ENCODE assay signal across 8 mouse cellular contexts in genomic region chr8:121390608-121391007, GRCm38 (mm10).
DNase-seq lines count a peak whose midpoint lies in the region; ATAC-seq lines count a peak whose summit lies in the region.

No protein-coding gene starts in this region.

- H3K27me3 ChIP-seq in neural tube, embryonic 15.5 days (replicated peaks), result peaks cover 76% of the 10 kb centered on the region
- peaks cover 65% of the 10 kb centered on the region for H3K27me3 ChIP-seq in intestine, embryonic 14.5 days (replicated peaks; ENCODE audit: control insufficient read depth, insufficient read depth, low read length)
- peaks cover 82% of the 10 kb centered on the region for H3K27me3 ChIP-seq in midbrain, embryonic 10.5 days (ENCODE audit: low read depth, poor library complexity, severe bottlenecking)

- WGBS in neural tube, embryonic 15.5 days, result 18% methylated on average over 11 of the region's 11 CpGs
- 11% methylated on average over 11 of the region's 11 CpGs for WGBS in intestine, embryonic 14.5 days
- WGBS in midbrain, embryonic 10.5 days, result 20% methylated on average over 11 of the region's 11 CpGs

- ATAC-seq in neural tube, embryonic 15.5 days (ENCODE audit: low FRiP score), result no peak
- ATAC-seq in intestine, embryonic 14.5 days (replicated peaks; ENCODE audit: low FRiP score, low TSS enrichment, low read depth), result peak; percentile 44; the same call in 1 of the 2 replicates
- no peak for ATAC-seq in CD4-positive, CD25-positive, alpha-beta regulatory T cell, adult 4 months

- H3K9ac ChIP-seq in neural tube, embryonic 15.5 days (replicated peaks), result no peak overlapping the region
- H3K9ac ChIP-seq in intestine, embryonic 14.5 days (ENCODE audit: low read length), result no peak overlapping the region

- H3K4me2 ChIP-seq in neural tube, embryonic 15.5 days, result no peak overlapping the region
- H3K4me2 ChIP-seq in intestine, embryonic 14.5 days (ENCODE audit: low read length), result no peak overlapping the region

- no peaks in the 10 kb centered on the region for H3K36me3 ChIP-seq in neural tube, embryonic 15.5 days
- H3K36me3 ChIP-seq in intestine, embryonic 14.5 days (ENCODE audit: control insufficient read depth, insufficient read depth, low read length), result no peaks in the 10 kb centered on the region
- H3K36me3 ChIP-seq in midbrain, embryonic 10.5 days, result no peaks in the 10 kb centered on the region

- no peak overlapping the region for H3K4me3 ChIP-seq in neural tube, embryonic 15.5 days (replicated peaks)
- H3K4me3 ChIP-seq in intestine, embryonic 14.5 days (ENCODE audit: low read depth, low read length), result no peak overlapping the region
- no peak overlapping the region for H3K4me3 ChIP-seq in midbrain, embryonic 10.5 days

- H3K4me1 ChIP-seq in neural tube, embryonic 15.5 days, result peaks cover 15% of the 10 kb centered on the region
- peaks cover 14% of the 10 kb centered on the region; the same call in 1 of the 2 replicates for H3K4me1 ChIP-seq in intestine, embryonic 14.5 days (replicated peaks; ENCODE audit: control insufficient read depth, insufficient read depth, low read length)
- H3K4me1 ChIP-seq in midbrain, embryonic 10.5 days, result peaks cover 31% of the 10 kb centered on the region

- H3K27ac ChIP-seq in neural tube, embryonic 15.5 days (replicated peaks), result no peak overlapping the region
- no peak overlapping the region for H3K27ac ChIP-seq in intestine, embryonic 14.5 days (ENCODE audit: low read depth)
- H3K27ac ChIP-seq in midbrain, embryonic 10.5 days (replicated peaks), result no peak overlapping the region

- H3K9me3 ChIP-seq in neural tube, embryonic 15.5 days (replicated peaks), result no peaks in the 10 kb centered on the region
- H3K9me3 ChIP-seq in intestine, embryonic 14.5 days (ENCODE audit: control insufficient read depth, low read length), result no peaks in the 10 kb centered on the region
- no peaks in the 10 kb centered on the region for H3K9me3 ChIP-seq in midbrain, embryonic 10.5 days (replicated peaks)

- peak; percentile 54 to 62 for DNase-seq in cerebellum, postnatal 10 days
- no peak for DNase-seq in cerebellum, adult 8-10 months
- peak; percentile 61 for DNase-seq in neural tube, embryonic 10.5 days (ENCODE audit: extremely low spot score, low spot score)
- no peak for DNase-seq in intestine, embryonic 14.5 days (ENCODE audit: low spot score)
- DNase-seq in midbrain, embryonic 10.5 days (ENCODE audit: low spot score), result peak; percentile 61
- no peak for DNase-seq in adipocyte (ENCODE audit: low spot score)

Comparison
In these comparisons a context has a peak if more than half of its experiments do, and no peak if none do; other contexts are left out.
1. DNase-seq: peak in cerebellum, postnatal 10 days (2 of 2), neural tube, embryonic 10.5 days (single experiment) and midbrain, embryonic 10.5 days (single experiment); none in cerebellum, adult 8-10 months (single experiment), intestine, embryonic 14.5 days (single experiment) and adipocyte (single experiment).